Mouse (Mus musculus): Measurements from ENCODE around the gene Vmn1r206. TPM values are rescaled to one million over a fixed set of nuclear protein-coding genes. Genes with fewer than 3 reads are reported as not detected.

Gene Vmn1r206
- polyA plus RNA-seq (2012; rRNA removed): not detected in 2 replicates

DNA sequence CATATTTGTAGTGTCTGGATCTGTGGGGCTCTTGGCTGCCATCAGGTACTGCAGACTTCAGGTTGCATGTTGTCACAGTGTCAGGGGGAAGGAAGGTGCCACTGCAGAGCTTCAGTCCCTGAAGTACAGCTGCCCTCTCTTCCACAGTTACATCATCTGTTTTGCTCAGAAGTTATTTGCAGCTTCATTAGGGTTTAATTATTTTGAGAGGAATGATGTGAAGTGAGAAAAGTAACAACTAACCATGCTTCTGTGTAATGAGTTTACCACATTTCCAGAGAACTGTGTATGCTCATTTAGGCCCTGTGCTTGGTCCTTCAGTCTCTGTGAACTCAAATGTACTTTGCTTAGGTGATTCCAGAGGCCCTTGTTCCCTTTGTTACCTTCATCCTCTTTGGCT, at the start of gene Vmn1r206:
Vmn1r206 (minus strand) TSS at position 101 of the 400 bp plus-strand sequence.

DNA sequence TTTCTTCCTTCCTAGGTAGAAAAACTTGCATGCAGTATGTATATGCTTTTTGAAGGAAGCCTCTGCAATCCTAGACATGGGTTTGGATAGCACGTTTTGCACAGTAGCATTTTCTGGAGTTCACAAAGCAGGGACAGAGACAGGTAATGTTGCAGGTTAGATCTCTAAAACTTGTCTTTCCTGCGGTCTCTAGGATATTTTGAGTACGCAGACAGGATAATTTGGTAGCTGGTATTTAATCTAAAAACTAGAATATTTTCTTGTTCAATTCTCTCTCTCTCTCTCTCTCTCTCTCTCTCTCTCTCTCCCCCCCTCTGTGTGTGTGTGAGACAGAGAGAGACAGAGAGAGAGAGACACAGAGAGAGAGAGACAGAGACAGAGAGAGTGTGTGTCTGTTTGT, 31.2 kb downstream of the Vmn1r206 start, which contains the start of gene Vmn1r205:
Vmn1r205 (minus strand) TSS at position 101 of the 400 bp plus-strand sequence.

Other genes starting within 250 kb of the Vmn1r206 start
- gene Vmn1r199, start 244.4 kb downstream of the Vmn1r206 start, polyA plus RNA-seq (2012; rRNA removed): not detected in 2 replicates
- gene Vmn1r200, start 233.9 kb downstream of the Vmn1r206 start, polyA plus RNA-seq (2012; rRNA removed): not detected in 2 replicates
- not detected in 2 replicates for gene Vmn1r201, start 152.3 kb downstream of the Vmn1r206 start, polyA plus RNA-seq (2012; rRNA removed)
- gene Vmn1r202, start 118.9 kb downstream of the Vmn1r206 start, polyA plus RNA-seq (2012; rRNA removed): not detected in 2 replicates
- not detected in 2 replicates for gene Vmn1r203, start 106.1 kb downstream of the Vmn1r206 start, polyA plus RNA-seq (2012; rRNA removed)
- gene Vmn1r204, start 71.1 kb downstream of the Vmn1r206 start, polyA plus RNA-seq (2012; rRNA removed): not detected in 2 replicates
- gene Vmn1r205, start 31.3 kb downstream of the Vmn1r206 start, polyA plus RNA-seq (2012; rRNA removed): not detected in 2 replicates
- gene Vmn1r207-ps, start 105.4 kb upstream of the Vmn1r206 start, polyA plus RNA-seq (2012; rRNA removed): not detected in 2 replicates
- gene Vmn1r208, start 153.1 kb upstream of the Vmn1r206 start, polyA plus RNA-seq (2012; rRNA removed): not detected in 2 replicates
- not detected in 2 replicates for gene Vmn1r209, start 185.4 kb upstream of the Vmn1r206 start, polyA plus RNA-seq (2012; rRNA removed)
- not detected in 2 replicates for gene Vmn1r210, start 207.1 kb upstream of the Vmn1r206 start, polyA plus RNA-seq (2012; rRNA removed)
- gene Vmn1r211, start 233.3 kb upstream of the Vmn1r206 start, polyA plus RNA-seq (2012; rRNA removed): not detected in 2 replicates

All from liver, embryonic 14 days (tissue).